In genomic region chr11:79992592-79993355, GRCm38 (mm10) we compare ENCODE assay signal across 8 mouse cellular contexts. TPM values are rescaled to one million over a fixed set of nuclear protein-coding genes. Genes with fewer than 3 reads are reported as not detected.
DNase-seq lines count a peak whose midpoint lies in the region; ATAC-seq and TF ChIP-seq lines count a peak whose summit lies in the region.

Suz12 (plus strand) TSS chr11:79993106.

- peak within 1 kb of the TSS; percentile 99 for H3K27ac ChIP-seq in embryonic facial prominence, embryonic 13.5 days
- peak within 1 kb of the TSS; percentile 69 for H3K27ac ChIP-seq in kidney, adult 2 months (ENCODE audit: insufficient read depth, low read depth, low read length)
- peak within 1 kb of the TSS; percentile 100 for H3K27ac ChIP-seq in limb, embryonic 12.5 days
- H3K27ac ChIP-seq in midbrain, embryonic 15.5 days, result peak within 1 kb of the TSS; percentile 97
- peak within 1 kb of the TSS; percentile 99 for H3K27ac ChIP-seq in spleen, adult 2 months (ENCODE audit: insufficient read depth, low read length)

- no peak for TF ChIP-seq CTCF in kidney, adult 2 months (conservative IDR thresholded peaks at IDR 0.05; ENCODE audit: insufficient read depth, insufficient read length, low read depth, low read length)
- no peak for TF ChIP-seq CTCF in spleen, adult 2 months (IDR thresholded peaks at IDR 0.05; ENCODE audit: extremely low read depth, insufficient read depth, insufficient read length, insufficient replicate concordance)

- peak within 1 kb of the TSS; percentile 95 for H3K9ac ChIP-seq in embryonic facial prominence, embryonic 13.5 days
- H3K9ac ChIP-seq in limb, embryonic 12.5 days (replicated peaks), result peak within 1 kb of the TSS; percentile 94
- H3K9ac ChIP-seq in midbrain, embryonic 15.5 days, result peak within 1 kb of the TSS; percentile 80

- peaks cover 12% of the 10 kb centered on the region for H3K36me3 ChIP-seq in embryonic facial prominence, embryonic 13.5 days
- H3K36me3 ChIP-seq in kidney, adult 2 months (ENCODE audit: control insufficient read depth, insufficient read depth, low read length), result no peaks in the 10 kb centered on the region
- H3K36me3 ChIP-seq in limb, embryonic 12.5 days, result peaks cover 17% of the 10 kb centered on the region
- H3K36me3 ChIP-seq in midbrain, embryonic 15.5 days (replicated peaks), result no peaks in the 10 kb centered on the region
- H3K36me3 ChIP-seq in spleen, adult 2 months (ENCODE audit: control insufficient read depth, insufficient read depth, low read length), result no peaks in the 10 kb centered on the region; the same call in 1 of the 2 replicates

- no peaks in the 10 kb centered on the region for H3K9me3 ChIP-seq in embryonic facial prominence, embryonic 13.5 days
- H3K9me3 ChIP-seq in limb, embryonic 12.5 days, result no peaks in the 10 kb centered on the region
- no peaks in the 10 kb centered on the region for H3K9me3 ChIP-seq in midbrain, embryonic 15.5 days

- peak within 1 kb of the TSS; percentile 80 for H3K4me2 ChIP-seq in embryonic facial prominence, embryonic 13.5 days
- H3K4me2 ChIP-seq in limb, embryonic 12.5 days, result peak within 1 kb of the TSS; percentile 77
- H3K4me2 ChIP-seq in midbrain, embryonic 15.5 days, result peak within 1 kb of the TSS; percentile 90

- ATAC-seq in embryonic facial prominence, embryonic 13.5 days (ENCODE audit: insufficient number of reproducible peaks, insufficient read depth, low FRiP score, low TSS enrichment, low read depth), result peak; percentile 95
- ATAC-seq in limb, embryonic 12.5 days (ENCODE audit: insufficient number of reproducible peaks, insufficient read depth, low FRiP score, low TSS enrichment, low read depth), result peak; percentile 93
- peak; percentile 97 for ATAC-seq in midbrain, embryonic 15.5 days (replicated peaks)

- H3K4me1 ChIP-seq in embryonic facial prominence, embryonic 13.5 days, result peaks cover 3% of the 10 kb centered on the region; the same call in 1 of the 2 replicates
- H3K4me1 ChIP-seq in kidney, adult 2 months (ENCODE audit: control insufficient read depth, insufficient read depth, low read length), result no peaks in the 10 kb centered on the region
- H3K4me1 ChIP-seq in limb, embryonic 12.5 days (replicated peaks), result no peaks in the 10 kb centered on the region; the same call in 1 of the 2 replicates
- 0 out of 2 replicates have a peak, but pooled peaks cover 5% of the 10 kb centered on the region for H3K4me1 ChIP-seq in midbrain, embryonic 15.5 days
- no peaks in the 10 kb centered on the region for H3K4me1 ChIP-seq in spleen, adult 2 months (ENCODE audit: control insufficient read depth, insufficient read depth, insufficient read length)

- peak; percentile 99 for DNase-seq in 3134 (ENCODE audit: extremely low read depth, insufficient read length, low spot score)
- DNase-seq in adrenal gland, postnatal 36 days, result peak; percentile 96 to 97
- peak; percentile 93 to 97 for DNase-seq in heart, adult 18-20 months
- DNase-seq in kidney, adult 2 months, result peak; percentile 97
- DNase-seq in spleen, adult 2 months (ENCODE audit: low read depth in 1 of 2, low spot score in 2 of 2), result peak; percentile 85 to 92

- TF ChIP-seq POLR2A in kidney, adult 2 months (IDR thresholded peaks at IDR 0.05; ENCODE audit: low read depth, low read length), result peak; percentile 27
- TF ChIP-seq POLR2A in spleen, adult 2 months (IDR thresholded peaks at IDR 0.05; ENCODE audit: low read depth, low read length), result peak; percentile 36; the same call in 1 of the 2 replicates

- H3K4me3 ChIP-seq in embryonic facial prominence, embryonic 13.5 days, result peak within 1 kb of the TSS; percentile 98
- H3K4me3 ChIP-seq in kidney, adult 2 months (ENCODE audit: insufficient read depth, low read depth, low read length), result peak within 1 kb of the TSS; percentile 94
- peak within 1 kb of the TSS; percentile 93 for H3K4me3 ChIP-seq in limb, embryonic 12.5 days (replicated peaks)
- H3K4me3 ChIP-seq in midbrain, embryonic 15.5 days, result peak within 1 kb of the TSS; percentile 94
- H3K4me3 ChIP-seq in spleen, adult 2 months (ENCODE audit: extremely low read depth, insufficient read depth, insufficient read length), result peak within 1 kb of the TSS; percentile 100

- no peaks in the 10 kb centered on the region for H3K27me3 ChIP-seq in embryonic facial prominence, embryonic 13.5 days
- no peaks in the 10 kb centered on the region for H3K27me3 ChIP-seq in kidney, adult 2 months (replicated peaks; ENCODE audit: control insufficient read depth, insufficient read depth, low read length)
- H3K27me3 ChIP-seq in limb, embryonic 12.5 days, result no peaks in the 10 kb centered on the region
- no peaks in the 10 kb centered on the region for H3K27me3 ChIP-seq in midbrain, embryonic 15.5 days (replicated peaks)
- H3K27me3 ChIP-seq in spleen, adult 2 months (ENCODE audit: control insufficient read depth, insufficient read depth, low read length), result peaks cover 3% of the 10 kb centered on the region; the same call in 1 of the 2 replicates

- WGBS in embryonic facial prominence, embryonic 13.5 days, result under 1% methylated on average over 57 of the region's 74 CpGs
- whole genome bisulfite sequencing in kidney, adult 2 months, result under 1% methylated on average over 64 of the region's 74 CpGs
- 1% methylated on average over 72 of the region's 74 CpGs for WGBS in limb, embryonic 12.5 days
- WGBS in midbrain, embryonic 15.5 days, result under 1% methylated on average over 53 of the region's 74 CpGs
- WGBS in spleen, adult 2 months, result under 1% methylated on average over 68 of the region's 74 CpGs

RNA-seq across cellular contexts. Expression of gene Suz12, which starts in this region (rescaled TPM):
- 10 to 100 TPM; 44.1 to 56.8 TPM for total RNA-seq in adrenal gland, postnatal 36 days (2021)
- polyA plus RNA-seq in embryonic facial prominence, embryonic 13.5 days (2015; fragmentation: Nextera tagmentation; extraction: Ambion mirVana), result 24.3 and 28.7 TPM in 2 replicates
- total RNA-seq in heart, adult 18-20 months (2021), result 10 to 100 TPM; 28.2 to 28.8 TPM
- polyA plus RNA-seq in kidney, adult 2 months (2012; rRNA removed), result 4.3 and 5.7 TPM in 2 replicates
- polyA plus RNA-seq in limb, embryonic 12.5 days (2016; fragmentation: Nextera tagmentation; extraction: Ambion mirVana), result 30.1 and 31.7 TPM in 2 replicates
- polyA plus RNA-seq in midbrain, embryonic 15.5 days (2015; fragmentation: Nextera tagmentation; extraction: Ambion mirVana), result 12.6 and 13.8 TPM in 2 replicates
- 3.6 and 4.7 TPM in 2 replicates for polyA plus RNA-seq in spleen, adult 2 months (2012; rRNA removed)

Comparison
In these comparisons a context has a peak if more than half of its experiments do, and no peak if none do; other contexts are left out.
1. Peak in every context shown above with its lines: DNase-seq, ATAC-seq, H3K4me3 ChIP-seq and H3K27ac ChIP-seq.